Comparison of ENCODE assay signal across 22 mouse cellular contexts in genomic region chr19:23054440-23054839, GRCm38 (mm10).
DNase-seq lines count a peak whose midpoint lies in the region; ATAC-seq and TF ChIP-seq lines count a peak whose summit lies in the region.
"Had no signal": no experiment of that assay in that cellular context is flagged by ENCODE, and none has a peak within 500 bp of the region (broad histone marks: within the 10 kb centered on the region; RNA-seq: fewer than 3 reads in every experiment).

No protein-coding gene starts in this region.

- no peak overlapping the region for H3K27ac ChIP-seq in lung, postnatal 0 days (ENCODE audit: low read length)
- H3K27ac ChIP-seq: embryonic facial prominence, embryonic 10.5 days; forebrain, embryonic 10.5 days; hindbrain, embryonic 14.5 days; midbrain, embryonic 13.5 days; stomach, embryonic 15.5 days had no signal

- intact Hi-C loops in gastrocnemius, postnatal 14 days (cut with DNase I; ENCODE audit: low total_unique reads): no loop called here

- no peak overlapping the region for H3K4me3 ChIP-seq in lung, postnatal 0 days (ENCODE audit: low read depth, low read length)
- H3K4me3 ChIP-seq: embryonic facial prominence, embryonic 10.5 days; forebrain, embryonic 10.5 days; midbrain, embryonic 13.5 days; stomach, embryonic 15.5 days had no signal

- peak; percentile 16 for DNase-seq in gastrocnemius, postnatal 14 days
- no peak for DNase-seq in gastrocnemius, adult 8-10 months (ENCODE audit: low spot score in 2 of 2)
- peak; percentile 44 for DNase-seq in lung, postnatal 25 days (ENCODE audit: low spot score)
- no peak for DNase-seq in lung, postnatal 0 days (ENCODE audit: low spot score)
- DNase-seq in NIH3T3 (ENCODE audit: low read depth): peak; percentile 88
- DNase-seq in gastrocnemius, postnatal 25 days: peak; percentile 58
- DNase-seq in kidney, postnatal 10 days: no peak
- DNase-seq in right cerebral cortex, postnatal 36 days (ENCODE audit: low spot score in 2 of 2): no peak
- DNase-seq: cerebellum, adult 11-12 months; cerebellum, postnatal 10 days; kidney, adult 18-20 months; kidney, postnatal 14 days; right cerebral cortex, postnatal 14 days; thymus, postnatal 25 days had no signal

- H3K9me3 ChIP-seq in lung, postnatal 0 days (ENCODE audit: low read length): no peaks in the 10 kb centered on the region
- H3K9me3 ChIP-seq: embryonic facial prominence, embryonic 10.5 days; forebrain, embryonic 10.5 days; midbrain, embryonic 13.5 days; stomach, embryonic 15.5 days had no signal

- no peak overlapping the region for H3K9ac ChIP-seq in lung, postnatal 0 days (replicated peaks; ENCODE audit: low read depth)
- H3K9ac ChIP-seq: hindbrain, embryonic 14.5 days; midbrain, embryonic 13.5 days; stomach, embryonic 15.5 days had no signal

- ATAC-seq in lung, postnatal 0 days: no peak
- ATAC-seq: forebrain, embryonic 16.5 days; inflammation-experienced regulatory T-cells, adult 6 months; midbrain, embryonic 13.5 days had no signal

- H3K4me1 ChIP-seq in lung, postnatal 0 days (ENCODE audit: insufficient read depth, low read depth, low read length): peaks cover 28% of the 10 kb centered on the region; the same call in 1 of the 2 replicates

- no peak overlapping the region for H3K4me2 ChIP-seq in lung, postnatal 0 days (replicated peaks; ENCODE audit: low read depth, low read length)
- H3K4me2 ChIP-seq: heart, embryonic 11.5 days; hindbrain, embryonic 14.5 days; midbrain, embryonic 13.5 days; stomach, embryonic 15.5 days had no signal

- no peak for TF ChIP-seq EP300 in lung, postnatal 0 days (IDR thresholded peaks at IDR 0.05)

- no peak for TF ChIP-seq CTCF in lung, postnatal 0 days (IDR thresholded peaks at IDR 0.05)

- H3K27me3 ChIP-seq in lung, postnatal 0 days (replicated peaks; ENCODE audit: insufficient read depth, low read length): no peaks in the 10 kb centered on the region
- H3K27me3 ChIP-seq: stomach, embryonic 15.5 days had no signal

- H3K36me3 ChIP-seq in lung, postnatal 0 days (ENCODE audit: insufficient read depth, low read length): no peaks in the 10 kb centered on the region
- H3K36me3 ChIP-seq: embryonic facial prominence, embryonic 10.5 days; forebrain, embryonic 10.5 days; midbrain, embryonic 13.5 days; stomach, embryonic 15.5 days had no signal

- WGBS in lung, postnatal 0 days: 64% methylated on average over 4 of the region's 4 CpGs

Comparison
In these comparisons a context has a peak if more than half of its experiments do, and no peak if none do; other contexts are left out.
1. DNase-seq: peak in gastrocnemius, postnatal 14 days (single experiment), lung, postnatal 25 days (single experiment), NIH3T3 (single experiment) and gastrocnemius, postnatal 25 days (single experiment); none in gastrocnemius, adult 8-10 months (0 of 2), lung, postnatal 0 days (single experiment), kidney, postnatal 10 days (single experiment) and right cerebral cortex, postnatal 36 days (0 of 2).